Mouse (Mus musculus) forebrain, embryonic 10.5 days (tissue): Measurements from ENCODE around the gene Dab2ip. TPM values are rescaled to one million over a fixed set of nuclear protein-coding genes. Genes with fewer than 3 reads are reported as not detected.

Experiments used
- DNase-seq: peaks from one replicate; pipeline ENCODE4 v3.0.0-alpha.2; 2017; ENCODE audit warnings: low spot score; ENCODE audit errors: extremely low spot score
- H3K27ac ChIP-seq: fragments of 300-500 bp; sonication (generic); 2 replicates; pipeline ENCODE4 v1.5.1; 2016; ENCODE audit warnings: mild to moderate bottlenecking
- H3K27me3 ChIP-seq: fragments of 300-500 bp; sonication (generic); 2 replicates; pipeline ENCODE4 v1.6.1; 2016; ENCODE audit warnings: mild to moderate bottlenecking; ENCODE audit not compliant: poor library complexity, severe bottlenecking
- H3K36me3 ChIP-seq: fragments of 300-500 bp; sonication (generic); replicated peaks from 2 replicates; pipeline ENCODE4 v1.6.1; 2016; ENCODE audit warnings: mild to moderate bottlenecking, moderate library complexity
- H3K4me1 ChIP-seq: fragments of 300-500 bp; sonication (generic); 2 replicates; pipeline ENCODE4 v1.6.1; 2016
- H3K4me3 ChIP-seq: fragments of 300-500 bp; sonication (generic); 2 replicates; pipeline ENCODE4 v1.5.1; 2016; ENCODE audit warnings: mild to moderate bottlenecking, moderate library complexity
- H3K9me3 ChIP-seq: fragments of 300-500 bp; sonication (generic); 2 replicates; pipeline ENCODE4 v1.6.1; 2016; ENCODE audit warnings: mild to moderate bottlenecking, moderate library complexity
- WGBS: fragments of 180-500 bp; shearing (Covaris S2); methylation state at CpG from one replicate; pipeline ENCODE4 v1.1.7; 2016; 5-methylcytosine and 5-hydroxymethylcytosine counted together
- polyA plus RNA-seq: library from polyadenylated mRNA; unstranded; fragments of >200 nt; fragmentation: Nextera tagmentation; extraction: Ambion mirVana; gene quantifications from 2 replicates; pipeline ENCODE4 v1.2.1, GENCODE M21; 2016

Dab2ip gene
- polyA plus RNA-seq, 1 experiment from 2014 or later = 22.0 TPM

- H3K4me1 ChIP-seq = peaks cover 50% of the 10 kb centered on the region
- no peaks in the 10 kb centered on the region for H3K9me3 ChIP-seq
- H3K27ac ChIP-seq = no peak overlapping the region
- no peaks in the 10 kb centered on the region for H3K27me3 ChIP-seq
- WGBS = 92% methylated on average over 5 of the region's 8 CpGs
- DNase-seq = no peak
- H3K36me3 ChIP-seq = peaks cover 17% of the 10 kb centered on the region
- H3K4me3 ChIP-seq = no peak overlapping the region
These were observed 71.1 kb downstream of the Dab2ip start for GRCm38 (mm10) chr2:35629126-35629525.

DNA sequence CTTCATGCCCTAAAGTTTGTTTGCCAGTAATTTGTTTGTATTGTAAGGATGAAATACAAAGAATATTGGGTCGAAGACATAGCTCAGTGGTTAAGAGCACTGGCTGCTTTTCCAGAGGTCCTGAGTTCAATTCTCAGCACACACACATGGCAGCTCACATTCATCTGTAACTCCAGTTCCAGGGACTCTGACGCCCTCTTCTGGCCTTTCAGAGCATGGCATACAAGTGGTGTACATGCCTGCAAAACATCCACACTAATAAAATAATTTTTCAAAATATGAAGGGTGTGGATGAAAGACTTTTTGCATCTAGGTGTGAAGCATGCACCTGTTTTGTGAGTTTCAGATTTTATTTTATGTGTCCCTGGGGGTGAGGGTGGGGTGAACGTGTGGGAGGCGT lies 75.3 kb downstream of the Dab2ip start:
- WGBS = 84% methylated on average over 4 of the region's 4 CpGs
- Histone ChIP-seq H3K27me3 (no peaks in the 10 kb centered on the region), H3K4me3 (no peak overlapping the region), H3K27ac (no peak overlapping the region), H3K4me1 (peaks cover 21% of the 10 kb centered on the region), H3K9me3 (no peaks in the 10 kb centered on the region), H3K36me3 (peaks cover 31% of the 10 kb centered on the region)
- no peak for DNase-seq

DNA sequence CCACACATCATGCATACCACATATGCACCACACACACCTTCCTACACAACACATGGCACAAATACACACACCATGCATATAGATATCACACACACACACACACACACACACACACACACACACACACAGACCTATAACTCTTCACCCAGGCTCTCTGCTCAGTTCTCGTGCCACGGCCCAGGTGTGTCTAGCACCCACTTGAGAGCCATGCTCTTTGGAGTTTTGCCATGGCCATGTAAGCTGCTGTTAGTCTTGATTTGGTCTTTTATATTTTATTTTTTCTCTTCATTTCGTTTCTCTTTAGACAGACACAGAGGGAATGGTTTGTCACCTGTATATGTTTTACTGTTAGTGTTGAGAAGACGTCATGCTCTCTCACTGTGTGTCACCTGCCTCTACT lies 76.9 kb downstream of the Dab2ip start:
- H3K4me1 ChIP-seq = peaks cover 19% of the 10 kb centered on the region
- H3K27ac ChIP-seq = no peak overlapping the region
- peaks cover 22% of the 10 kb centered on the region for H3K36me3 ChIP-seq
- 93% methylated on average over 4 of the region's 4 CpGs for WGBS
- no peaks in the 10 kb centered on the region for H3K27me3 ChIP-seq
- no peaks in the 10 kb centered on the region for H3K9me3 ChIP-seq
- H3K4me3 ChIP-seq = no peak overlapping the region
- DNase-seq = no peak

- no peak for DNase-seq
- H3K36me3 ChIP-seq = peaks cover 19% of the 10 kb centered on the region
- no peaks in the 10 kb centered on the region for H3K9me3 ChIP-seq
- no peak overlapping the region for H3K4me3 ChIP-seq
- WGBS = 80% methylated on average over 4 of the region's 4 CpGs
- no peak overlapping the region for H3K27ac ChIP-seq
- no peaks in the 10 kb centered on the region for H3K27me3 ChIP-seq
- peaks cover 19% of the 10 kb centered on the region for H3K4me1 ChIP-seq
These were observed 77.5 kb downstream of the Dab2ip start for GRCm38 (mm10) chr2:35635541-35635940.

GRCm38 (mm10) chr2:35637880-35638535 lies 79.9 kb downstream of the Dab2ip start:
- WGBS = 89% methylated on average over 13 of the region's 13 CpGs
- no peak overlapping the region for H3K27ac ChIP-seq
- H3K36me3 ChIP-seq = peaks cover 26% of the 10 kb centered on the region
- H3K9me3 ChIP-seq = no peaks in the 10 kb centered on the region
- peaks cover 21% of the 10 kb centered on the region for H3K4me1 ChIP-seq
- no peak for DNase-seq
- no peaks in the 10 kb centered on the region for H3K27me3 ChIP-seq
- no peak overlapping the region for H3K4me3 ChIP-seq

DNA sequence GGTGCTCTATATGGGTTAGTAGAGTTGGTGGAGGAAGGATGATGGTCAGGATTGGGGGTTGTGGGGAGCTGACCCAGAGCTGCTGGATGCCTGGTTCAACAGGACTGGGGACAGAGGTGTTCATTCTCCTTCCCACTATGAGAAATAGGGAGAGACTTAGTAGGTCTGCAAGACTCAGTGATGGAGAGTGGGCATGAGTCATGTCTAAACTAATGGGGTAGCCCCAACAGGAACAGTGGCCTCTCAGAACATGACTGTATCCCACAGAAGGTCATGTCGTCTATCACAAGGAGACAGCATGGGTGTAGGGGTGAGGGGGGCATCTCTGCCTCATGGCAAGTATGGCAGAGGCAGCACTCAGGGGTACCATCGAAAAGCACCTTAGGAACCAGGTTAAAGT lies 81.7 kb downstream of the Dab2ip start:
- Histone ChIP-seq H3K27ac (no peak overlapping the region), H3K36me3 (peaks cover 37% of the 10 kb centered on the region), H3K9me3 (no peaks in the 10 kb centered on the region), H3K27me3 (no peaks in the 10 kb centered on the region), H3K4me3 (no peak overlapping the region), H3K4me1 (peaks cover 12% of the 10 kb centered on the region)
- DNase-seq = no peak
- 82% methylated on average over 2 of the region's 2 CpGs for WGBS

DNA sequence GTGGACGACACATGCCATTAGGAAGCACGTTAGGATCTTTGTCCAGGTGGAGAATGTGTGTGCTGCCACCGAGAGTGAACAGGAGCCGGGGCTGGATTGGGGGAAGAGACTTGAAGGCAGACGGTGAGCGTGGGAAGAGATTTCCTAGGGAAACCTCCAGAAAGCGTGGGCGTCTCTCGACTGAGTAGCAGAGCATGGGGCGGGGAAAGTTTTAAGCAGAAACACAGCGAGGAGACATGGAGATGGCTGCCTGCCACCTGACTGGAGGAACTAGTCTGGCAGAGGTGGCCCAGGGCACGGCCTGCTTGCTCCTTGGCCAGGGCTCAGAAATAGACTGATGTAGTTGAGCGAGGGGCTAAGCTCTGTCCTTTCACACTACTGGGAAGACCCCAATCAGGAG lies 82.5 kb downstream of the Dab2ip start:
- Histone ChIP-seq H3K9me3 (no peaks in the 10 kb centered on the region), H3K36me3 (peaks cover 38% of the 10 kb centered on the region), H3K4me1 (peaks cover 12% of the 10 kb centered on the region), H3K4me3 (no peak overlapping the region), H3K27ac (no peak overlapping the region), H3K27me3 (no peaks in the 10 kb centered on the region)
- WGBS = 86% methylated on average over 13 of the region's 13 CpGs
- no peak for DNase-seq

GRCm38 (mm10) chr2:35642224-35642623 lies 84.2 kb downstream of the Dab2ip start:
- no peaks in the 10 kb centered on the region for H3K27me3 ChIP-seq
- no peak for DNase-seq
- peaks cover 41% of the 10 kb centered on the region for H3K36me3 ChIP-seq
- H3K9me3 ChIP-seq = no peaks in the 10 kb centered on the region
- H3K4me1 ChIP-seq = peaks cover 12% of the 10 kb centered on the region
- no peak overlapping the region for H3K27ac ChIP-seq
- WGBS = 86% methylated on average over 7 of the region's 7 CpGs
- no peak overlapping the region for H3K4me3 ChIP-seq

GRCm38 (mm10) chr2:35646553-35646952 lies 88.5 kb downstream of the Dab2ip start:
- no peak for DNase-seq
- Histone ChIP-seq H3K4me1 (peaks cover 20% of the 10 kb centered on the region), H3K27me3 (no peaks in the 10 kb centered on the region), H3K36me3 (peaks cover 35% of the 10 kb centered on the region), H3K4me3 (no peak overlapping the region), H3K27ac (no peak overlapping the region), H3K9me3 (no peaks in the 10 kb centered on the region)
- 90% methylated on average over 8 of the region's 8 CpGs for WGBS

DNA sequence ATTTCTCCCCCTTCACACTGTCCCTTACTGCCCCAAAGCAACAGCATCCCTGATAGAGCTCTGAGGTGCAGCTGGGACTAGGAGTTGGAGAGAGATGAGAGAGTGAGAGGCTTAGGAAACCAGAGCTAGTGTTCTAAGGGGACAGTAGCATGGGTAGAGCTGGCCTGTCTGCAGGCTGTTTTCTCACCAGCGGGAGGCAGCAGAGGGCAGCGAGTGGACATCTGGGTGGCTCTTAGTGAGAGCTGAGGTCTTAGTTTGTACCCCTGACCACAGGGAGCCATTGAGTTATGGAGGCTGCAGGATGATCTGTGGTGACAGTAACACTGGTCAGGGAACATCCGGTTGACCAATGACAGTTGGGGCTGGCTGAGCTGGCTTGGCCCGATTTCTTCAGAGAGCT lies 91.6 kb downstream of the Dab2ip start:
- Histone ChIP-seq H3K9me3 (no peaks in the 10 kb centered on the region), H3K4me1 (peaks cover 27% of the 10 kb centered on the region), H3K4me3 (no peak overlapping the region), H3K27ac (peak overlapping the region; percentile 22; the same call in 1 of the 2 replicates), H3K36me3 (peaks cover 22% of the 10 kb centered on the region), H3K27me3 (no peaks in the 10 kb centered on the region)
- DNase-seq = peak; percentile 69
- 30% methylated on average over 4 of the region's 4 CpGs for WGBS

DNA sequence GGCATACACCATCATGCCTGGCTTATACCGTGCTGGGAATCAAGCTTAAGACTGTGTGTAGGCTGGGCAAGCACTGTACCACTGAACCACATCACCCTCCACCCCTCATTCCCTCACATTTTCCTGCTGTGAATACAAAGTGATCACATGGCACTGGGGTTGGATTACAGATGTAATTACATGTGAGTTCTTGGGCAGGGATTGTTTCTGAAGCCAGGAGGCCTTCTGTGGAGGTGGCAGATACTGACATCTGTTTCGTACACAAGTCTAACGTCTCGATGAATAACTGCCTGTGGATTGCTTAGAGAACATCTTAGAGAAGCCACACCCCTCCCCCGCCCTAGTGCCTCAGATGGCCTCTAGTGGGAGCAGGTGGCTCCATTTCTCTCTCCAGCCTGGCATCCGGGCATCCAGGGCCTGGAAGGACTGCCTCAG lies 93.2 kb downstream of the Dab2ip start:
- Histone ChIP-seq H3K27me3 (no peaks in the 10 kb centered on the region), H3K4me1 (peaks cover 36% of the 10 kb centered on the region), H3K36me3 (peaks cover 9% of the 10 kb centered on the region; the same call in 1 of the 2 replicates), H3K9me3 (no peaks in the 10 kb centered on the region), H3K4me3 (no peak overlapping the region), H3K27ac (no peak overlapping the region)
- 75% methylated on average over 6 of the region's 6 CpGs for WGBS
- DNase-seq = no peak

DNA sequence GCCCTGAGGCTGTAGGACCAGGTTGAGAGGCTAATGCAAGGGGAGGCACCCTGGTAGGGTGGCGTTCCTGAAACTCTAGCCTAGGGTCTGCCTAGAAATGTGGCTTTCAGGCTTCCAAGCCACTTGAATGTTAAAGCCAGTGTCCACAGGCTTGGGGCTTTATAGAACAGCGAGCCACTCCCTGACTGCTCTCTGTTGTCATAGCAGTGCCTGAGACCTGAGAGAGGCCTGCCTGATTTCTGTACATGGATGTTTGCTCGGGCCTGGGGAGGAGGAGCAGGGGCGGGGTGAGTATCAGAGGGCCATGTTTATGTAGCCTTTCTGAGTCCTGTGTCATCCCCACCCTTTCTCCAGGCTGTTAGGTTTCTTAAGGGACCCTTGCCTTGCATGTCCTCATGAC lies 94.9 kb downstream of the Dab2ip start:
- Histone ChIP-seq H3K27ac (no peak overlapping the region), H3K27me3 (no peaks in the 10 kb centered on the region), H3K9me3 (no peaks in the 10 kb centered on the region), H3K4me3 (no peak overlapping the region), H3K4me1 (peaks cover 50% of the 10 kb centered on the region), H3K36me3 (no peaks in the 10 kb centered on the region)
- WGBS = 79% methylated on average over 4 of the region's 4 CpGs
- no peak for DNase-seq

DNA sequence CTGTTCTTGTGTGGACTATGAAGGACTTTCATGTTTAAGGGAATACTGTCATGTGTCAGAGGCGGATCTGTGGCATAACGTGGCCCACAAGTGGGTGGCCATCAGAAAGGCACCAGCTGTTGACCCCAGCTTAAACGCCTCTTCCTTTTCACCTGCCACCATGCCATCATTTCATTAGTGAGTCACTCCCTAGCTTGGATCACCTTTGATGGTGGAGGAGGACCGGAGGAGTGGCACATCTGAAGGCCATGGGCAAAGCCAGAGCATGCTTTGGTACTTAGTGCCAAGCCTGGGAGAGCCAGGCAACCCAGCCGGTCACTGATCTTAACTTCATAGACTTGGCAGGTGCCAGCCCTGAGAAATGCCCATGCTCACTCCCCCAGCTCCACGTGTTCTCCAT lies 96.7 kb downstream of the Dab2ip start:
- H3K27ac ChIP-seq = no peak overlapping the region
- WGBS = 94% methylated on average over 6 of the region's 6 CpGs
- no peaks in the 10 kb centered on the region for H3K36me3 ChIP-seq
- H3K27me3 ChIP-seq = no peaks in the 10 kb centered on the region
- peaks cover 48% of the 10 kb centered on the region for H3K4me1 ChIP-seq
- H3K4me3 ChIP-seq = no peak overlapping the region
- DNase-seq = no peak
- no peaks in the 10 kb centered on the region for H3K9me3 ChIP-seq

DNA sequence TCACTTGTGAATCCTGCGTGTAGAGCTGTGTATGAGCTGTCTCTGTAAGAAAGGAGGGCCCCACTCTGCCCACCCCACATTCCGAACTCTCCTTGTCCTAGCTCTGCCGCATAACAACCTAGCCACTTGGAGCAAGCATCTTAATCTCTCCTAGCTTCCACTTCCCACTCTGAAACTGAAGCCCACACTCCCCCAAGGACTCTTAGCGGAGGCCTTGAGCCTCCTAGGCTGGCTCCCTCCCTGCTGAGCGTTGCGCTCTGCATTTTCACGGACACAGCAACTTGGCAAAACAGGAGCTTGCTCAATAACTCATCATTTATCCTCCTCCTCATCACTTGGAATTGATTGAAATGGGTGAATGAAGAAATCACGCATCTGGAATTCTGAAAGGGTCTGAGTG lies 97.9 kb downstream of the Dab2ip start:
- no peak for DNase-seq
- Histone ChIP-seq H3K4me1 (peaks cover 50% of the 10 kb centered on the region), H3K9me3 (no peaks in the 10 kb centered on the region), H3K27ac (0 out of 2 replicates have a peak overlapping the region, but pooled peaks have one; percentile 1), H3K36me3 (no peaks in the 10 kb centered on the region), H3K4me3 (no peak overlapping the region), H3K27me3 (no peaks in the 10 kb centered on the region)
- WGBS = 50% methylated on average over 8 of the region's 8 CpGs
